Mouse (Mus musculus) left cerebral cortex, postnatal 10 days (tissue): Measurements from ENCODE around the gene Cit. TPM values are rescaled to one million over a fixed set of nuclear protein-coding genes. Genes with fewer than 3 reads are reported as not detected.

ENCODE experiments used
- DNase-seq, 2 experiments: peaks; one replicate each; pipeline ENCODE4 v3.0.0; 2021 to 2022; ENCODE audit warnings: low spot score in 2 of 2, mixed read lengths in 1 of 2; ENCODE audit errors: extremely low spot score in 1 of 2
- intact Hi-C: fragments of 180-260 bp; cut with DNase I; formaldehyde crosslinking; loops from one replicate; pipeline ENCODE4 v1.15.1; 2025
- total RNA-seq, 2 experiments: library from RNA; stranded (reverse); gene quantifications; 2 replicates each; pipeline ENCODE4 v1.2.3; 2021

Cit gene
- total RNA-seq, 2 experiments from 2014 or later: 105 to 116 TPM

GRCm38 (mm10) chr5:115897036-115897435 lies 52.0 kb downstream of the Cit start:
- no peak for DNase-seq
- intact Hi-C loops: no loop called here

- DNase-seq: peak; percentile 47 to 76
- intact Hi-C loops: loop anchor here (5.0 kb wide), 2 partner anchors 65 to 110 kb away; no protein-coding TSS in a partner anchor
Measured at GRCm38 (mm10) chr5:115907037-115908009, 62.2 kb downstream of the Cit start.

- peak; percentile 77 to 79 for DNase-seq
- intact Hi-C loops: loop anchor here (5.0 kb wide), 2 partner anchors 66 to 111 kb away; no protein-coding TSS in a partner anchor
Measured at GRCm38 (mm10) chr5:115908251-115908650, 63.2 kb downstream of the Cit start.

- intact Hi-C loops: loop anchor here (5.0 kb wide), 2 partner anchors 66 to 111 kb away; no protein-coding TSS in a partner anchor
- no peak for DNase-seq
Measured at GRCm38 (mm10) chr5:115908699-115909098, 63.6 kb downstream of the Cit start.

GRCm38 (mm10) chr5:115909106-115909505 lies 64.0 kb downstream of the Cit start:
- intact Hi-C loops: loop anchor here (5.0 kb wide), 2 partner anchors 67 to 112 kb away; no protein-coding TSS in a partner anchor
- peak; percentile 63 to 75 for DNase-seq

- intact Hi-C loops: no loop called here
Measured at GRCm38 (mm10) chr5:115910491-115910890, 65.4 kb downstream of the Cit start.

GRCm38 (mm10) chr5:115915481-115915880 lies 70.4 kb downstream of the Cit start:
- DNase-seq: no peak
- intact Hi-C loops: no loop called here

More at GRCm38 (mm10) chr5:115910491-115910890, 65.4 kb downstream of the Cit start:
- no peak for DNase-seq

GRCm38 (mm10) chr5:115917960-115918359 lies 72.9 kb downstream of the Cit start:
- intact Hi-C loops: no loop called here
- DNase-seq: no peak

GRCm38 (mm10) chr5:115918597-115919351 lies 73.7 kb downstream of the Cit start:
- DNase-seq: no peak
- intact Hi-C loops: no loop called here

GRCm38 (mm10) chr5:115921990-115922389 lies 76.9 kb downstream of the Cit start:
- intact Hi-C loops: no loop called here
- DNase-seq: no peak

GRCm38 (mm10) chr5:115924946-115925345 lies 79.9 kb downstream of the Cit start:
- no peak for DNase-seq
- intact Hi-C loops: no loop called here

- intact Hi-C loops: no loop called here
Measured at GRCm38 (mm10) chr5:115928786-115929507, 83.9 kb downstream of the Cit start.

GRCm38 (mm10) chr5:115932325-115932724 lies 87.2 kb downstream of the Cit start:
- intact Hi-C loops: no loop called here
- no peak for DNase-seq

More at GRCm38 (mm10) chr5:115928786-115929507, 83.9 kb downstream of the Cit start:
- no peak for DNase-seq

GRCm38 (mm10) chr5:115936851-115937250 lies 91.8 kb downstream of the Cit start:
- intact Hi-C loops: no loop called here
- no peak for DNase-seq

GRCm38 (mm10) chr5:115937566-115937965 lies 92.5 kb downstream of the Cit start:
- DNase-seq: no peak
- intact Hi-C loops: no loop called here

- intact Hi-C loops: no loop called here
- DNase-seq: no peak
Measured at GRCm38 (mm10) chr5:115938999-115939398, 93.9 kb downstream of the Cit start.

- DNase-seq: no peak
- intact Hi-C loops: no loop called here
Measured at GRCm38 (mm10) chr5:115942389-115942788, 97.3 kb downstream of the Cit start.

GRCm38 (mm10) chr5:115944791-115945490 lies 99.9 kb downstream of the Cit start:
- intact Hi-C loops: no loop called here
- DNase-seq: no peak
